Mouse (Mus musculus) CH12.LX (cell line): Measurements from ENCODE around the gene Kif18b.

ENCODE experiments used
- CTCF ChIP-seq, 2 experiments: IDR thresholded peaks in 1 of 2; conservative IDR thresholded peaks in 1 of 2; 2 replicates each; pipeline ENCODE4 v1.5.1; 2011 to 2012; ENCODE audit warnings: low read depth in 2 of 2, low read length in 2 of 2, improper control_type of control experiment in 1 of 2, inconsistent platforms in 1 of 2, mild to moderate bottlenecking in 1 of 2, moderate library complexity in 1 of 2
- EP300 ChIP-seq: IDR thresholded peaks from 2 replicates; pipeline ENCODE4 v1.6.1; 2011; ENCODE audit warnings: low read length, improper control_type of control experiment
- UBTF ChIP-seq: IDR thresholded peaks from 2 replicates; pipeline ENCODE4 v1.6.1; 2012; ENCODE audit warnings: low read depth, mild to moderate bottlenecking, inconsistent platforms, low read length, improper control_type of control experiment, moderate library complexity

- TF ChIP-seq CTCF (conservative IDR thresholded peaks at IDR 0.05 in 1 of 2, IDR thresholded peaks at IDR 0.05 in 1 of 2; ENCODE audit: low read depth in 2 of 2, low read length in 2 of 2) (no peak), UBTF (no peak), EP300 (no peak)
These were observed 36.8 kb downstream of the Kif18b start for GRCm38 (mm10) chr11:102888135-102888534.
